Mouse (Mus musculus) thymus, adult 2 months (tissue): ENCODE data around the gene Ampd3.

Experiments
- CTCF ChIP-seq: fragments of 200-500 bp; IDR thresholded peaks from 2 replicates; pipeline ENCODE4 v1.5.1; 2012; ENCODE audit warnings: mild to moderate bottlenecking, control low read depth, low read length, moderate library complexity, borderline replicate concordance; ENCODE audit not compliant: control insufficient read depth, poor library complexity, insufficient read depth; ENCODE audit errors: extremely low read depth
- POLR2A ChIP-seq: fragments of 200-500 bp; IDR thresholded peaks from 2 replicates; pipeline ENCODE4 v1.6.1; 2012; ENCODE audit warnings: mild to moderate bottlenecking, low read length, control low read depth, moderate library complexity; ENCODE audit not compliant: control insufficient read depth, poor library complexity, insufficient read depth; ENCODE audit errors: extremely low read depth

DNA sequence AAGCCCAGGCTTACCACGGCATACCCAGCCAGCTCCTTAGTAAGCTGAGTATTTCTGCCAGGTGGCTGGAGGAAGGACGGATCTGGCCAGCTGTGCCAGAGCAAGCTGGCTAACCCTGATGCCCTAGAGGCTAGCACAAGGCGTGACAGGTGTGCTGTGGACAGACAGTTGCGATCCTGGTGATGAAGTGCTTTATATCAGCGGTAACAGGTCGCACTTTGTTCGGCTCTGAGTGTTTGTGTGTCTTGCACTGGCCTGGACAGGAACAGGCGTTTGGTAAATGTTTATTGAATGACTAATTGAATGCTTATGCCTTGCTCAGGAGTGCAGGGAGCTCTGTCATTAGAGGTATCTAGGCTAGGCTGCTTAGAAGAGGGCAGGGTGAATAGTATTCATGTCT is 17.0 kb downstream of the Ampd3 start:
- no peak for TF ChIP-seq CTCF
- TF ChIP-seq POLR2A, result no peak
